Mouse (Mus musculus) stomach, postnatal 0 days (tissue): Measurements from ENCODE around the gene Scyl2. TPM values are rescaled to one million over a fixed set of nuclear protein-coding genes. Genes with fewer than 3 reads are reported as not detected.
A peak's percentile ranks its signal among the peaks of the same experiment; 100 is the strongest.

Source experiments
- ATAC-seq: fragments of 200-750 bp; cut with Nextera tagmentation; 2 replicates; pipeline ENCODE4 v1.8.0; 2017; ENCODE audit not compliant: low FRiP score, low TSS enrichment
- DNase-seq: peaks from one replicate; pipeline ENCODE4 v3.0.0-alpha.2; 2016; ENCODE audit warnings: low spot score
- H3K27ac ChIP-seq: fragments of 300-500 bp; sonication (generic); replicated peaks from 2 replicates; pipeline ENCODE4 v1.5.1; 2014; ENCODE audit warnings: mild to moderate bottlenecking, control low read depth
- H3K27me3 ChIP-seq: fragments of 300-500 bp; sonication (generic); 2 replicates; pipeline ENCODE4 v1.6.1; 2014; ENCODE audit warnings: low read length; ENCODE audit not compliant: control insufficient read depth, insufficient read depth
- H3K36me3 ChIP-seq: fragments of 300-500 bp; sonication (generic); 2 replicates; pipeline ENCODE4 v1.6.1; 2014; ENCODE audit warnings: low read length, mixed read lengths; ENCODE audit not compliant: control insufficient read depth, insufficient read depth
- H3K4me1 ChIP-seq: fragments of 300-500 bp; sonication (generic); replicated peaks from 2 replicates; pipeline ENCODE4 v1.6.1; 2014; ENCODE audit warnings: antibody characterized with exemption; ENCODE audit not compliant: control insufficient read depth, insufficient read depth
- H3K4me2 ChIP-seq: fragments of 300-500 bp; sonication (generic); replicated peaks from 2 replicates; pipeline ENCODE4 v1.6.1; 2014; ENCODE audit warnings: low read depth, mild to moderate bottlenecking, control low read depth, moderate library complexity
- H3K4me3 ChIP-seq: fragments of 300-500 bp; sonication (generic); 2 replicates; pipeline ENCODE4 v1.5.1; 2014; ENCODE audit warnings: low read depth, low read length, control low read depth
- H3K9ac ChIP-seq: fragments of 300-500 bp; sonication (generic); 2 replicates; pipeline ENCODE4 v1.6.1; 2014; ENCODE audit warnings: mild to moderate bottlenecking, low read length, control low read depth, mixed read lengths
- H3K9me3 ChIP-seq: fragments of 300-500 bp; sonication (generic); 2 replicates; pipeline ENCODE4 v1.6.1; 2016; ENCODE audit warnings: low read length; ENCODE audit not compliant: control insufficient read depth
- CTCF ChIP-seq: IDR thresholded peaks from 2 replicates; pipeline ENCODE4 v1.5.1; 2016; ENCODE audit warnings: antibody characterized with exemption, low read depth, mild to moderate bottlenecking, moderate library complexity
- EP300 ChIP-seq: optimal IDR thresholded peaks from 2 replicates; pipeline ENCODE3; 2016; ENCODE audit warnings: antibody characterized with exemption
- WGBS: fragments of 180-500 bp; shearing (Covaris S2); extraction: QIAGEN DNeasy Blood & Tissue Kit; methylation state at CpG from one replicate; pipeline ENCODE4 v1.1.7; 2014; 5-methylcytosine and 5-hydroxymethylcytosine counted together
- polyA plus RNA-seq: library from polyadenylated mRNA; unstranded; fragments of >200 nt; fragmentation: Nextera tagmentation; extraction: Ambion mirVana; gene quantifications from 2 replicates; pipeline ENCODE4 v1.2.1, GENCODE M21; 2015

Gene Scyl2
- 5.0 and 5.3 TPM in 2 replicates for polyA plus RNA-seq

DNA sequence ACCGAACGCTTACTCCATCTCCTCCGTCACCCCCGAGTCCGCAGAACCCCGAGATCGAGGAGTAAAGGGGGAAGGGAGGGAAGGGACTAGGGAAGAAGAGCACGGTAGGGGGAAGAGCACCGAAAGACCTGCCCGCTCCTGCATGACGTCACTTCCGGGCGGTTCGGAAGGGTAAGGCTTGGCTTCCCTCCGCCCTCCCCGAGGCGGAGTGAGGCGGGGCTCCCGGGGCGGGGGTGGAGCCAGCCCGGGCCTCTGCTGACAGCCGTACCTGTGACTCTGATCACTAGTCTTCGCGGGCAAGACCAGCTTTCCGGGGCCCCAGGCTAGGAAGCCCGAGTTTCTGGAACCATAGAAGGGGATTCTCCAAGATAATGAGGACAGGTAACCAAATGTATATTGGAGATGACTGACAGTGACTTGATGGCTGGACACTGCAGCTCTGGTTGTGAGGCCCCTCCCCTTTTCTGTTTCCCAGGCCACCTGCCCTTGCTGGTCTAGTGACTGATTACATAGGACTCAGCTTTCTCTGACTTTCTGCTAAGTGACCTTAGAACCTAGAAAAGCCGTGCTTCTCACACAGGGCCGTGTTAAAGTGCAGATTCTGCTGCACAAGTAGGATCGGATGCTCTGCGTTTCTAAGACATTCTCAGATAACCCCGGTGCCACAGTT is at the start of gene Scyl2:
Scyl2 (minus strand) TSS at position 147 of the 670 bp plus-strand sequence.
- Histone ChIP-seq H3K9ac (peak within 1 kb of the TSS; percentile 84), H3K36me3 (no peaks in the 10 kb centered on the region), H3K4me2 (peak within 1 kb of the TSS; percentile 90), H3K27ac (peak within 1 kb of the TSS; percentile 82), H3K4me3 (peak within 1 kb of the TSS; percentile 96), H3K4me1 (peaks cover 5% of the 10 kb centered on the region; the same call in 1 of the 2 replicates), H3K27me3 (no peaks in the 10 kb centered on the region), H3K9me3 (no peaks in the 10 kb centered on the region)
- DNase-seq, result peak; percentile 98
- WGBS, result 4% methylated on average over 31 of the region's 31 CpGs
- ATAC-seq, result peak; percentile 99
- TF ChIP-seq CTCF (peak; percentile 13; the same call in 1 of the 2 replicates), EP300 (no peak)

DNA sequence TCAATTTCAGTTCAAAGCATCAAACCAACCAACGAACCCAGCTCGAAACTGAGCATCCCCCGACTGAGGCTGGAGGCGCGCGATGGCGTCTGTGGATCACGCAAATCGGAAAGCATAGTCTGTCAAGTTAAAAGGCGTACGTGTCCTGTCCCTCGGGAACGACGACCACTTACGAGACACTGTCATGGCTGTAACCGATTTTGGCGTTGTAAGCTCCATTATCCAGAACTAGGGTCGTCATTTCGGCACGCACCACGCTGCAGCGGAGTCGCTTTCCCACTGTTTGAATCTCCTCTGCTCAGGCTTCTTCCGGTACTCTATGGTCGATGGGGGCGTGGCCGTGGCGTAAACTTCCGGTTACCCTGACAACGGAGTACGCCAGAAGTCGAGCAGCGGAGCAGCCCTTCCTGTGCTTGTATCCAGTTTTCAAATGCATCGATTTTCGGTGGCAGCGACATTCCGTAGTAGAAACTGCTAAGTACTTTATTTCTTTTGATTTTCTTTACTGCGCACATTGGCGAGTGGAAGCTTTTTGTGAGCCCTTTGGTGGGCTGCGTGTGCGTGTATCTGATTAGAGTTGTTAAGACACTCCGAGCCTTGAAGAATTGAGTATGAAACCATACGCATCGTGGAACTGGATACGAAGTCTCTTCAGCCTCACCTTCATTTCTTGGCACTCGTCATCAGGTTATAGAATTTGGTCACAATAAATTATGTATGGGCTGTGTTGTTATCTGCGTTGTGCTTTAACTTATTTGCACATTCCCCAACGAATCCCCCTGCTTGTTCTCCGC is 46.1 kb upstream of the Scyl2 start, which contains the start of gene Actr6:
Actr6 (minus strand) TSS at position 295 of the 794 bp plus-strand sequence.
- Histone ChIP-seq H3K9me3 (no peaks in the 10 kb centered on the region), H3K9ac (peak within 1 kb of the TSS; percentile 62), H3K4me2 (peak within 1 kb of the TSS; percentile 80), H3K4me3 (peak within 1 kb of the TSS; percentile 71), H3K4me1 (0 out of 2 replicates have a peak, but pooled peaks cover 5% of the 10 kb centered on the region), H3K27me3 (no peaks in the 10 kb centered on the region), H3K36me3 (no peaks in the 10 kb centered on the region), H3K27ac (peak within 1 kb of the TSS; percentile 40)
- WGBS, result under 1% methylated on average over 49 of the region's 49 CpGs
- TF ChIP-seq EP300 (no peak), CTCF (0 out of 2 replicates have a peak, but pooled peaks have one; percentile 1)
- DNase-seq, result peak; percentile 93
- peak; percentile 99 for ATAC-seq

DNA sequence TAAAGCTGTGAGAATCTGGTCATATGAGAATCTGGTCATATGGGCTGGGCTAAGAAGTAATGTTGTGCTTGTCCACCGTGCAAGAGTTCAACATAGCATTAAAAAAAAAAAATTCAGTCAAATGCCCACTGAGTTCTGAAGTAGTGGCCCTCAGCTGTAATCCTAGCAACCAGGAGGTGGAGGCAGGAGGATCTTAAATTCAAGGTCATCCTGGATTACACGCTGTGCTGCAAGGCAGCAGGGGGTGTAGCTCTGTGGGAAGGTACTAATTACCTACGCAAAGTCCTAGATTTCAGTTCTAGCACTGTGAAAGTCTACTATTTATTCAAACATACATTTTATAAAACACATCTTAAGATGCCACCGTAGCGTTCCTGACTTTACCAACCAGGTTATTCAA is 45.3 kb upstream of the Scyl2 start:
- H3K27ac ChIP-seq, result no peak overlapping the region
- TF ChIP-seq CTCF (0 out of 2 replicates have a peak, but pooled peaks have one; percentile 11), EP300 (no peak)
- H3K36me3 ChIP-seq, result no peaks in the 10 kb centered on the region
- peak overlapping the region; percentile 62 for H3K9ac ChIP-seq
- peak overlapping the region; percentile 71 for H3K4me3 ChIP-seq
- H3K27me3 ChIP-seq, result no peaks in the 10 kb centered on the region
- 0 out of 2 replicates have a peak, but pooled peaks cover 5% of the 10 kb centered on the region for H3K4me1 ChIP-seq
- WGBS, result 9% methylated on average over 5 of the region's 5 CpGs
- peak overlapping the region; percentile 80 for H3K4me2 ChIP-seq
- ATAC-seq, result no peak
- no peak for DNase-seq
- H3K9me3 ChIP-seq, result no peaks in the 10 kb centered on the region

- Histone ChIP-seq H3K9me3 (no peaks in the 10 kb centered on the region), H3K36me3 (0 out of 2 replicates have a peak, but pooled peaks cover 2% of the 10 kb centered on the region), H3K27ac (no peak overlapping the region), H3K27me3 (no peaks in the 10 kb centered on the region), H3K4me3 (no peak overlapping the region), H3K4me1 (0 out of 2 replicates have a peak, but pooled peaks cover 5% of the 10 kb centered on the region), H3K4me2 (no peak overlapping the region), H3K9ac (no peak overlapping the region)
- whole genome bisulfite sequencing, result 83% methylated on average over 6 of the region's 6 CpGs
- no peak for TF ChIP-seq CTCF
- ATAC-seq (no peak), DNase-seq (no peak)
Measured at GRCm38 (mm10) chr10:89730386-89730785, 44.3 kb upstream of the Scyl2 start.

- Histone ChIP-seq H3K4me3 (no peak overlapping the region), H3K9ac (no peak overlapping the region), H3K4me1 (no peaks in the 10 kb centered on the region), H3K27me3 (no peaks in the 10 kb centered on the region), H3K9me3 (no peaks in the 10 kb centered on the region), H3K36me3 (peaks cover 6% of the 10 kb centered on the region; the same call in 1 of the 2 replicates), H3K4me2 (no peak overlapping the region), H3K27ac (no peak overlapping the region)
- no peak for ATAC-seq
- TF ChIP-seq CTCF, result no peak
- no peak for DNase-seq
- WGBS, result 83% methylated on average over 14 of the region's 14 CpGs
Measured at GRCm38 (mm10) chr10:89722247-89723195, 36.4 kb upstream of the Scyl2 start.
